Mouse (Mus musculus) forebrain, embryonic 15.5 days (tissue): ENCODE measurements around the gene Zfp788. TPM values are rescaled to one million over a fixed set of nuclear protein-coding genes. Genes with fewer than 3 reads are reported as not detected.
"Not testable (repeated sequence)": the region's sequence is repeated elsewhere in the genome, so short reads cannot be mapped to it uniquely, and the experiment has no call there.

ENCODE experiments used
- ATAC-seq: fragments of 200-750 bp; cut with Nextera tagmentation; replicated peaks from 2 replicates; pipeline ENCODE4 v1.8.0; 2017; ENCODE audit warnings: mild to moderate bottlenecking, moderate TSS enrichment, moderate library complexity
- H3K27ac ChIP-seq: fragments of 300-500 bp; sonication (generic); replicated peaks from 2 replicates; pipeline ENCODE4 v1.5.1; 2015; ENCODE audit warnings: mild to moderate bottlenecking, inconsistent platforms
- H3K27me3 ChIP-seq: fragments of 300-500 bp; sonication (generic); 2 replicates; pipeline ENCODE4 v1.6.1; 2015; ENCODE audit warnings: inconsistent platforms
- H3K36me3 ChIP-seq: fragments of 300-500 bp; sonication (generic); 2 replicates; pipeline ENCODE4 v1.6.1; 2015; ENCODE audit warnings: mild to moderate bottlenecking, inconsistent platforms
- H3K4me1 ChIP-seq: fragments of 300-500 bp; sonication (generic); 2 replicates; pipeline ENCODE4 v1.6.1; 2015; ENCODE audit warnings: inconsistent platforms
- H3K4me2 ChIP-seq: fragments of 300-500 bp; sonication (generic); replicated peaks from 2 replicates; pipeline ENCODE4 v1.6.1; 2015; ENCODE audit warnings: mild to moderate bottlenecking, inconsistent platforms
- H3K4me3 ChIP-seq: fragments of 300-500 bp; sonication (generic); 2 replicates; pipeline ENCODE4 v1.5.1; 2015; ENCODE audit warnings: mild to moderate bottlenecking, inconsistent platforms
- H3K9ac ChIP-seq: fragments of 300-500 bp; sonication (generic); replicated peaks from 2 replicates; pipeline ENCODE4 v1.6.1; 2015; ENCODE audit warnings: mild to moderate bottlenecking, inconsistent platforms
- H3K9me3 ChIP-seq: fragments of 300-500 bp; sonication (generic); 2 replicates; pipeline ENCODE4 v1.6.1; 2016; ENCODE audit warnings: inconsistent platforms
- WGBS: fragments of 180-500 bp; shearing (Covaris S2); methylation state at CpG from one replicate; pipeline ENCODE4 v1.1.7; 2015; ENCODE audit warnings: mixed read lengths; 5-methylcytosine and 5-hydroxymethylcytosine counted together
- polyA plus RNA-seq: library from polyadenylated mRNA; unstranded; fragments of >200 nt; fragmentation: Nextera tagmentation; extraction: Ambion mirVana; gene quantifications from 2 replicates; pipeline ENCODE4 v1.2.1, GENCODE M21; 2015

Gene Zfp788
- polyA plus RNA-seq: 23.7 and 23.8 TPM in 2 replicates

DNA sequence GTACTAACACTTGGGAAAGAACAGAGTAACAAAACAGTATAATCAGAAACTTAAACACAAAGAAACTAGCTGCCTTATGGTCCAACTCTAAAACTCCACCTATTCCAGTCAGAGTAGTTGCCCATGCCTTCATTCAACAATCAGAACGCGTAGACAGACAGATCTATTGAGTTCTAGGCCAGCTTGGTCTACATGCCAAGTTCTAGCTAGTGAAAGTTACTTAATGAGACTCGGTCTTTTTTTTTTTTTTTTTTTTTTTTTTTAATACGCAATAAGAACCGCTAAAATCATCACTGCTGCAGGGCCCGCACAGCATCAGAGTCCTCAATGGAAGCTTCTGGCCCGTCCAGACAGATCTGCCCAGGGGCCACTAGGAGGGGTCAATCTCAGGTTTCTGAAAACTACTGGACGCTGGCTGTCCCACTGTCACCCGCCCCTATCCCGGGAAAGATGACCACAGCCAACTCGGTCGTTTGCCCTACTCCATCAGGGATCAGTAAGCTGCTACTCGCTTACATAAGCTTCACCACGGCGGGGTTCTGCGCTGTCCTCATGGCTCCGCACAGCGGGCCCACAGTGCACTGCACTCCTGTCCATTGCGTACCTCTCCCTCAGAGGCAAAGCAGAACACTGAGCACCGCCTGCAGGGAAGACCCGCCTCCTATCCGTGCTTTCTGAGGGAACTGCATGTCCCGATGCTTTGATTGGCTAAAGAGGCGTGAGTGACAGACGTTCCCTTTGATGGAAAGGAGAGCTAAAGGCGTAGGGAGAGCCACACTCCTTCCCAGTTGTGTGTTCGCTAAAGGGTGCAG is at the start of gene Zfp788:
Gene Zfp788 (plus strand): TSS at position 795 of the 812 bp plus-strand sequence.
- Histone ChIP-seq H3K9me3 (peaks cover 8% of the 10 kb centered on the region), H3K4me3 (peak within 1 kb of the TSS; percentile 65), H3K4me2 (peak within 1 kb of the TSS; percentile 79), H3K27ac (peak within 1 kb of the TSS; percentile 99), H3K9ac (peak within 1 kb of the TSS; percentile 81), H3K27me3 (no peaks in the 10 kb centered on the region), H3K4me1 (peaks cover 14% of the 10 kb centered on the region), H3K36me3 (peaks cover 34% of the 10 kb centered on the region)
- peak; percentile 97 for ATAC-seq
- under 1% methylated on average over 27 of the region's 27 CpGs for WGBS

- not testable (repeated sequence) for H3K4me2 ChIP-seq, H3K4me3 ChIP-seq
Observed at GRCm38 (mm10) chr7:41587831-41588230, 45.2 kb upstream of the Zfp788 start.

DNA sequence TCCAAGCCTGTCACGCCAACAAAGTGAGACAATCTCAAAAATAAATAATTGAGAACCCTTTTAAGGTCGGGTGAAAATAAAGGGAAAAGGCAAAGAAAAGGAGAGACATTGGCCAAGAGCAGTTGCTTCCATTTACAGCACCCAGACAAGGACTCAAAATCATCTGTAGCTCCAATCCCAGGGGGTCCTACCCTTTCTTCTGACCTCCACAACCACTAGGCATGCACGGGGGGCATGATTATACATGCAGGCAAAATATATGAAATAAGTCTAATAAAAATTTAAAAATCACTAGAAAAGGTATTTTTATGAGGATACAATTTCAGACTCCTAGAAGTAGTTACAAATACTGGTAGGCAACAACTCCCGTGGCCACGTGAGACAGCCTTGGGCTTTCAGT is 34.4 kb upstream of the Zfp788 start:
- Histone ChIP-seq H3K27me3 (no peaks in the 10 kb centered on the region), H3K9me3 (no peaks in the 10 kb centered on the region), H3K4me1 (peaks cover 20% of the 10 kb centered on the region), H3K4me3 (peak overlapping the region; percentile 73), H3K36me3 (no peaks in the 10 kb centered on the region), H3K4me2 (peak overlapping the region; percentile 80), H3K9ac (peak overlapping the region; percentile 67), H3K27ac (peak overlapping the region; percentile 67)
- WGBS: 45% methylated on average over 5 of the region's 5 CpGs
- peak; percentile 57 for ATAC-seq

More at GRCm38 (mm10) chr7:41587831-41588230, 45.2 kb upstream of the Zfp788 start:
- not testable (repeated sequence) for H3K4me1 ChIP-seq, H3K36me3 ChIP-seq, H3K27ac ChIP-seq, ATAC-seq, H3K9ac ChIP-seq, H3K27me3 ChIP-seq, H3K9me3 ChIP-seq

GRCm38 (mm10) chr7:41599034-41599813 is 33.8 kb upstream of the Zfp788 start, which contains the start of gene 2610021A01Rik:
TSS of gene 2610021A01Rik (plus strand) at chr7:41599230.
- H3K4me2 ChIP-seq: peak within 1 kb of the TSS; percentile 80
- under 1% methylated on average over 41 of the region's 41 CpGs for WGBS
- H3K4me3 ChIP-seq: peak within 1 kb of the TSS; percentile 73
- H3K9me3 ChIP-seq: no peaks in the 10 kb centered on the region
- H3K27me3 ChIP-seq: no peaks in the 10 kb centered on the region
- peak within 1 kb of the TSS; percentile 67 for H3K27ac ChIP-seq
- H3K36me3 ChIP-seq: no peaks in the 10 kb centered on the region
- peak within 1 kb of the TSS; percentile 67 for H3K9ac ChIP-seq
- ATAC-seq: peak; percentile 98
- peaks cover 20% of the 10 kb centered on the region for H3K4me1 ChIP-seq

DNA sequence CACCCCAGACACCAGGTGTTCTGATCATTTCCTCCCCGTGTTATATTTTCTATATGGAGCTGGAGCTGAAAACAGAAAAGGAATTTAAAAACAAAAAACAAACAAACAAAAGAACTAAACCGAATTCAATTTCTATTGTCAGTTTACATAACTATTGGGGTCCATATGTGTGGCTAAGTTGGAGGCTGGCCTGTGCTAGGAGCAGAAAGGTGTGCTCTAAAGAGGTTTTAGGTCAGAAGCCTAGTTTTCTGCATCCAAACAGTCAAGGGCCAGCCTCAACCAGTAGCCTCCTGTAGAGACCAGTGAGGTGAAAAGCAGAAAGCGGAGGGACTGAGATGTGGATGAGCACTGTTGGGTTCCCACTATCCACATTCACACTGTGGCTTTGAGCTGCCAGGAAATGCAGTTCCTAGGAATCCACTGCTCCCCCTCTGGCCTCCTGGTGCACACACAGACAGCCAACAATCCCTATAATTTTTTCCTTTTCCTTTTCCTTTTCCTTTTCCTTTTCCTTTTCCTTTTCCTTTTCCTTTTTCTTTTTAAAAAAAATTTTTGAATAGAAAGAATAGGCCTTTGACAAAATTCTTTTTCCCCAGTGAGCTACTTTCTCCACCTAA is 33.0 kb upstream of the Zfp788 start:
- H3K36me3 ChIP-seq: 0 out of 2 replicates have a peak, but pooled peaks cover 2% of the 10 kb centered on the region
- H3K27me3 ChIP-seq: no peaks in the 10 kb centered on the region
- 17% methylated on average over 3 of the region's 3 CpGs for WGBS
- ATAC-seq: 0 out of 2 replicates have a peak, but pooled peaks have one; percentile 3
- no peaks in the 10 kb centered on the region for H3K9me3 ChIP-seq
- H3K9ac ChIP-seq: peak overlapping the region; percentile 67
- H3K4me1 ChIP-seq: peaks cover 20% of the 10 kb centered on the region
- H3K4me3 ChIP-seq: peak overlapping the region; percentile 73
- H3K27ac ChIP-seq: no peak overlapping the region
- peak overlapping the region; percentile 80 for H3K4me2 ChIP-seq

DNA sequence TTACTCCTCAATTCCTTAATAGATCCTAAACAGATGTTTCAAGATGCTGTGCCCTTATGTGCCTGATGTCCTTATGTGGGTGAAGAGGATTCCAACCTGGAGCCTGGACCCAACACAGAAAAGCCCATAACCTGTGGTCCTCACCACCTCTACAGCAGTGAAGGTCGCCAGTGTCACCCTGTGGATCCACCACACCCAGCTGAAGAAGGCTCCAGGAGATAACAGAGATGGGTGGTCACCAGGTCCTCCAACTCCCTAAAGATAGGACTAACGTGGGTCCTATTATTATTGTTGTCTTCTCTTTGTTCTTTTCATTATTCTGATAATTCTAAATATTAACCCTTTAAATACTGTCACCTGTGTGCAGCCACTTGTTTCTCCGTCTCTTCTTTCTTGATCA is 21.3 kb upstream of the Zfp788 start:
- Histone ChIP-seq H3K27me3 (no peaks in the 10 kb centered on the region), H3K4me2 (no peak overlapping the region), H3K9me3 (no peaks in the 10 kb centered on the region), H3K4me1 (no peaks in the 10 kb centered on the region), H3K9ac (no peak overlapping the region), H3K4me3 (no peak overlapping the region), H3K36me3 (peaks cover 48% of the 10 kb centered on the region), H3K27ac (no peak overlapping the region)
- no peak for ATAC-seq
- WGBS: 81% methylated on average over 3 of the region's 3 CpGs

DNA sequence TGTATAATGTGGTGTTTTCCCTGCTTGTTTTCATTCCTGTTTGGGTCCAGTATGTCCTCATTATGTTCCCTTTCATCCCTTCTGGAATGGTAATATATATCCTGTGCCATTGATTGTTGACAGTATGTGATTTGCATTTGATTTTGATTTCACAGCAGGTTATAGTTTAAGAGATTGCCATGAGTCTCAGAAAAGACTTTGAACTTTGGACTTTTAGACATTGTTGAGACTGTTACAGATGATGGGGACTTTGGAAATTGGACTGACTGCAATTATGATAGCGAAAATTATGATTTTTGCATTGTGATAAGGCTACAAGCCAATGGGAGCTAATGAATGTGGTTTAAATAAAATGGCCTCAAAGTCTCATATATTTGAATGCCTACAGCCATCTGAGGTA is 16.8 kb upstream of the Zfp788 start:
- peaks cover 52% of the 10 kb centered on the region for H3K36me3 ChIP-seq

GRCm38 (mm10) chr7:41633221-41633984 is 400 bp downstream of the Zfp788 start:
- WGBS: under 1% methylated on average over 26 of the region's 26 CpGs
- H3K36me3 ChIP-seq: peaks cover 35% of the 10 kb centered on the region
- ATAC-seq: peak; percentile 97

More for the DNA sequence above, 16.8 kb upstream of the Zfp788 start:
- 97% methylated on average over 1 of the region's 1 CpGs for WGBS
- not testable (repeated sequence) for H3K9ac ChIP-seq, H3K4me2 ChIP-seq, H3K9me3 ChIP-seq, ATAC-seq, H3K27ac ChIP-seq, H3K4me1 ChIP-seq, H3K27me3 ChIP-seq, H3K4me3 ChIP-seq

DNA sequence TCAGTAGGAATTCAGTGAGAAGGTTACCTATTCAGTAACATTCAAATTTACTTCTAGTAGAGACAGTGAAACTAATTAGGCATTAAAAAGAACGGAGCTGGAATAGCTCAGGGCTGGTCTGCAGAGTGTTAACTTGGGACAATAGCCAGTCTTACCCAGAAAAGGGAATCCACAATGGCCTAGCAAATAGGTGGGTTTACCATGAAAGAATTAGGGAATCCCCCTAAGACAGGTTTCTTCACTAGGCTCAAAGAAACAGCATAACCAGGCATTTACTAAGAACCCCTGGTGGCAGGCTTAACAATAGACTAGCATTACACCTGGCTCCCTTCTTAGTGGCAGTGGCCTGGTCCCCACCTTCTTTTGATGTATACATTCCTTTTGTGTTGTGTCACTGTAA is 41.3 kb downstream of the Zfp788 start:
- H3K9me3 ChIP-seq: peaks cover 16% of the 10 kb centered on the region; the same call in 1 of the 2 replicates
- not testable (repeated sequence) for H3K36me3 ChIP-seq, H3K4me2 ChIP-seq, ATAC-seq, H3K27me3 ChIP-seq, H3K9ac ChIP-seq, H3K27ac ChIP-seq, H3K4me1 ChIP-seq, H3K4me3 ChIP-seq
- WGBS: 63% methylated on average over 1 of the region's 1 CpGs

More at GRCm38 (mm10) chr7:41633221-41633984, 400 bp downstream of the Zfp788 start:
- peak overlapping the region; percentile 79 for H3K4me2 ChIP-seq
- no peaks in the 10 kb centered on the region for H3K27me3 ChIP-seq
- peak overlapping the region; percentile 81 for H3K9ac ChIP-seq
- peak overlapping the region; percentile 99 for H3K27ac ChIP-seq
- peaks cover 14% of the 10 kb centered on the region for H3K4me1 ChIP-seq
- peaks cover 13% of the 10 kb centered on the region for H3K9me3 ChIP-seq
- peak overlapping the region; percentile 65 for H3K4me3 ChIP-seq
